ENCODE assay signal across 24 mouse cellular contexts in the genomic region with DNA sequence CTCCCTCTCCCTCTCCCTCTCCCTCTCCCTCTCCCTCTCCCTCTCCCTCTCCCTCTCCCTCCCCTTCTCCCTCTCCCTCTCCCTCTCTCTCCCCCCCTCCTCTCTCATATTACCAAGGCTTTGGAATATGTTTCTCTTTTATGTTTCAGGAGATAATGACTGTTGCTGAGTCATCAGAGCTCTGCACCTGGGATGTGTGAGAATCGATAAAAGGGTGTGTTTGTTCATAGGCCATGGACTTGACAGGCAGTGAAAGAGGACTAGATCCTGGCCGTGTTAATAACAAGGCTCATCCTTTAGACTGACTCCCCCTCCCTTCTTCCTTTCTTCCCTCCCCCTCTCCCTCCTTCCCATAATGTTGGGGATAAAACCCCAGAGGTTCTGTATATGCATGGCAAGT. TPM values are rescaled to one million over a fixed set of nuclear protein-coding genes. Genes with fewer than 3 reads are reported as not detected.
DNase-seq lines count a peak whose midpoint lies in the region; ATAC-seq and TF ChIP-seq lines count a peak whose summit lies in the region.
"Had no signal": no experiment of that assay in that cellular context is flagged by ENCODE, and none has a peak within 500 bp of the region (broad histone marks: within the 10 kb centered on the region; RNA-seq: fewer than 3 reads in every experiment).

No protein-coding gene starts in this region.

- no peak for ATAC-seq in lung, postnatal 0 days
- peak; percentile 83 for ATAC-seq in erythroid progenitor cell, adult 5-6 weeks (replicated peaks; ENCODE audit: low FRiP score, poor library complexity, severe bottlenecking)
- peak; percentile 84 for ATAC-seq in liver, embryonic 12.5 days
- peak; percentile 72 for ATAC-seq in megakaryocyte-erythroid progenitor cell, adult 5-6 weeks (replicated peaks; ENCODE audit: low FRiP score, low TSS enrichment, poor library complexity, severe bottlenecking)

- TF ChIP-seq EP300 in lung, postnatal 0 days (IDR thresholded peaks at IDR 0.05), result no peak

- H3K4me3 ChIP-seq in lung, postnatal 0 days (ENCODE audit: low read depth, low read length), result no peak overlapping the region
- no peak overlapping the region for H3K4me3 ChIP-seq in lung, adult 2 months (replicated peaks; ENCODE audit: extremely low read depth, low read depth, low read length)
- H3K4me3 ChIP-seq in liver, embryonic 12.5 days, result no peak overlapping the region
- H3K4me3 ChIP-seq: embryonic facial prominence, embryonic 13.5 days; forebrain, embryonic 12.5 days; heart, embryonic 13.5 days; hindbrain, embryonic 15.5 days; midbrain, embryonic 12.5 days; neural tube, embryonic 12.5 days had no signal

- H3K4me1 ChIP-seq in lung, postnatal 0 days (ENCODE audit: insufficient read depth, low read depth, low read length), result peaks cover 14% of the 10 kb centered on the region; the same call in 1 of the 2 replicates
- H3K4me1 ChIP-seq in lung, adult 2 months (ENCODE audit: control insufficient read depth, insufficient read depth, low read length), result peaks cover 45% of the 10 kb centered on the region
- H3K4me1 ChIP-seq in liver, embryonic 12.5 days, result peaks cover 72% of the 10 kb centered on the region
- H3K4me1 ChIP-seq: forebrain, embryonic 12.5 days; hindbrain, embryonic 15.5 days; midbrain, embryonic 12.5 days; neural tube, embryonic 12.5 days had no signal

- H3K9me3 ChIP-seq in lung, postnatal 0 days (ENCODE audit: low read length), result no peaks in the 10 kb centered on the region
- H3K9me3 ChIP-seq in liver, embryonic 12.5 days (replicated peaks), result no peaks in the 10 kb centered on the region
- H3K9me3 ChIP-seq: embryonic facial prominence, embryonic 13.5 days; forebrain, embryonic 12.5 days; heart, embryonic 13.5 days; hindbrain, embryonic 15.5 days; midbrain, embryonic 12.5 days; neural tube, embryonic 12.5 days had no signal

- no peaks in the 10 kb centered on the region for H3K27me3 ChIP-seq in lung, postnatal 0 days (replicated peaks; ENCODE audit: insufficient read depth, low read length)
- H3K27me3 ChIP-seq in liver, embryonic 12.5 days (replicated peaks), result no peaks in the 10 kb centered on the region
- H3K27me3 ChIP-seq: embryonic facial prominence, embryonic 13.5 days; forebrain, embryonic 12.5 days; heart, embryonic 13.5 days; hindbrain, embryonic 15.5 days; midbrain, embryonic 12.5 days; neural tube, embryonic 12.5 days had no signal

- H3K4me2 ChIP-seq in lung, postnatal 0 days (replicated peaks; ENCODE audit: low read depth, low read length), result no peak overlapping the region
- peak overlapping the region; percentile 55 for H3K4me2 ChIP-seq in liver, embryonic 12.5 days
- H3K4me2 ChIP-seq: embryonic facial prominence, embryonic 13.5 days; forebrain, embryonic 12.5 days; heart, embryonic 13.5 days; hindbrain, embryonic 15.5 days; midbrain, embryonic 12.5 days; neural tube, embryonic 12.5 days had no signal

- H3K9ac ChIP-seq in lung, postnatal 0 days (replicated peaks; ENCODE audit: low read depth), result no peak overlapping the region
- no peak overlapping the region for H3K9ac ChIP-seq in liver, embryonic 12.5 days
- H3K9ac ChIP-seq: embryonic facial prominence, embryonic 13.5 days; forebrain, embryonic 12.5 days; heart, embryonic 13.5 days; hindbrain, embryonic 15.5 days; midbrain, embryonic 12.5 days; neural tube, embryonic 12.5 days had no signal

- H3K27ac ChIP-seq in lung, postnatal 0 days (ENCODE audit: low read length), result peak overlapping the region; percentile 52
- peak overlapping the region; percentile 39 for H3K27ac ChIP-seq in liver, embryonic 12.5 days
- H3K27ac ChIP-seq: embryonic facial prominence, embryonic 13.5 days; forebrain, embryonic 12.5 days; heart, embryonic 13.5 days; hindbrain, embryonic 15.5 days; macrophage; midbrain, embryonic 12.5 days; neural tube, embryonic 12.5 days had no signal

- no peak for TF ChIP-seq CTCF in lung, postnatal 0 days (IDR thresholded peaks at IDR 0.05)
- TF ChIP-seq CTCF in lung, adult 2 months (IDR thresholded peaks at IDR 0.05; ENCODE audit: insufficient read depth, low read length), result no peak

- DNase-seq in lung, postnatal 0 days (ENCODE audit: low spot score), result no peak
- no peak for DNase-seq in lung, adult 2 months
- no peak for DNase-seq in right cerebral cortex, postnatal 14 days
- no peak for DNase-seq in cerebellum, postnatal 14 days
- no peak for DNase-seq in T-cell, adult 2 months (ENCODE audit: low spot score)
- DNase-seq: adrenal gland, adult 2 months; B cell, adult 2 months; cerebellum, postnatal 10 days; heart, adult 18-20 months; heart, postnatal 4 days; kidney, adult 2 months; kidney, postnatal 14 days; right cerebral cortex, adult 18-20 months; thymus, postnatal 25 days had no signal

- TF ChIP-seq POLR2A in lung, adult 2 months (IDR thresholded peaks at IDR 0.05; ENCODE audit: borderline replicate concordance, extremely low read depth, low read depth, low read length), result no peak

- 60% methylated on average over 2 of the region's 2 CpGs for WGBS in lung, postnatal 0 days
- 49% methylated on average over 2 of the region's 2 CpGs for WGBS in lung, adult 2 months
- 15% methylated on average over 2 of the region's 2 CpGs for WGBS in liver, embryonic 12.5 days (ENCODE audit: insufficient replicate concordance)

- H3K36me3 ChIP-seq in lung, postnatal 0 days (ENCODE audit: insufficient read depth, low read length), result no peaks in the 10 kb centered on the region
- peaks cover 24% of the 10 kb centered on the region for H3K36me3 ChIP-seq in liver, embryonic 12.5 days
- H3K36me3 ChIP-seq: hindbrain, embryonic 15.5 days; midbrain, embryonic 12.5 days; neural tube, embryonic 12.5 days had no signal

RNA-seq across cellular contexts. Expression of a gene that starts 19.1 kb away (rescaled TPM):
- 64.9 and 75.4 TPM in 2 replicates for polyA plus RNA-seq in lung, postnatal 0 days (2015; fragmentation: Nextera tagmentation; extraction: Ambion mirVana)
- polyA plus RNA-seq in lung, adult 2 months (2012; rRNA removed), result 20.5 and 24.6 TPM in 2 replicates
- 55.1 and 69.6 TPM in 2 replicates for total RNA-seq in erythroid progenitor cell, adult 5-6 weeks (2015; ENCODE audit: low replicate concordance)
- total RNA-seq in erythroid progenitor cell, adult 5-6 weeks (2017; ENCODE audit: low replicate concordance), result 33.4 and 66.5 TPM in 2 replicates
- 14.8 and 17.5 TPM in 2 replicates for polyA plus RNA-seq in liver, embryonic 12.5 days (2016; fragmentation: Nextera tagmentation; extraction: Ambion mirVana)
- 55.0 and 76.9 TPM in 2 replicates for total RNA-seq in megakaryocyte-erythroid progenitor cell, adult 5-6 weeks (2014; fragmentation: Nextera tagmentation)
- 17.2 and 26.2 TPM in 2 replicates for total RNA-seq in megakaryocyte-erythroid progenitor cell, adult 5-6 weeks (2017)
